Mouse (Mus musculus): ENCODE results near the gene 1700123O20Rik.

The 1700123O20Rik gene

GRCm38 (mm10) chr14:54686063-54686521 is at the start of gene 1700123O20Rik:
1700123O20Rik (plus strand) TSS chr14:54686216.
- peak; percentile 89 for DNase-seq (ENCODE audit: low spot score)

GRCm38 (mm10) chr14:54636954-54637353 is 49.1 kb upstream of the 1700123O20Rik start:
- DNase-seq (ENCODE audit: low spot score): no peak

GRCm38 (mm10) chr14:54638210-54638609 is 47.8 kb upstream of the 1700123O20Rik start:
- no peak for DNase-seq (ENCODE audit: low spot score)

GRCm38 (mm10) chr14:54640121-54640520 is 45.9 kb upstream of the 1700123O20Rik start:
- no peak for DNase-seq (ENCODE audit: low spot score)

GRCm38 (mm10) chr14:54640946-54641304 is 45.1 kb upstream of the 1700123O20Rik start, which contains the start of gene Gm17606:
Gm17606 (plus strand) TSS chr14:54640952.
- DNase-seq (ENCODE audit: low spot score): no peak

GRCm38 (mm10) chr14:54641305-54641969 is 44.6 kb upstream of the 1700123O20Rik start, which contains the start of gene Cdh24:
Cdh24 (minus strand) TSS chr14:54641364.
- DNase-seq (ENCODE audit: low spot score): peak; percentile 85

GRCm38 (mm10) chr14:54642224-54642944 is 43.6 kb upstream of the 1700123O20Rik start:
- DNase-seq (ENCODE audit: low spot score): no peak

GRCm38 (mm10) chr14:54643011-54643410 is 43.0 kb upstream of the 1700123O20Rik start:
- no peak for DNase-seq (ENCODE audit: low spot score)

GRCm38 (mm10) chr14:54644294-54644693 is 41.7 kb upstream of the 1700123O20Rik start:
- DNase-seq (ENCODE audit: low spot score): no peak

- no peak for DNase-seq (ENCODE audit: low spot score)
These were observed 39.6 kb upstream of the 1700123O20Rik start for GRCm38 (mm10) chr14:54646455-54646854.

- DNase-seq (ENCODE audit: low spot score): no peak
These were observed 38.9 kb upstream of the 1700123O20Rik start for GRCm38 (mm10) chr14:54646898-54647636.

- no peak for DNase-seq (ENCODE audit: low spot score)
These were observed 38.1 kb upstream of the 1700123O20Rik start for GRCm38 (mm10) chr14:54647900-54648299.

- peak; percentile 74 for DNase-seq (ENCODE audit: low spot score)
These were observed 35.2 kb upstream of the 1700123O20Rik start for GRCm38 (mm10) chr14:54650621-54651454.

GRCm38 (mm10) chr14:54651556-54651955 is 34.5 kb upstream of the 1700123O20Rik start:
- DNase-seq (ENCODE audit: low spot score): no peak

GRCm38 (mm10) chr14:54652787-54653186 is 33.2 kb upstream of the 1700123O20Rik start:
- DNase-seq (ENCODE audit: low spot score): no peak

GRCm38 (mm10) chr14:54653496-54653895 is 32.5 kb upstream of the 1700123O20Rik start:
- DNase-seq (ENCODE audit: low spot score): peak; percentile 76

GRCm38 (mm10) chr14:54660009-54660408 is 26.0 kb upstream of the 1700123O20Rik start:
- no peak for DNase-seq (ENCODE audit: low spot score)

- no peak for DNase-seq (ENCODE audit: low spot score)
These were observed 21.4 kb upstream of the 1700123O20Rik start for GRCm38 (mm10) chr14:54664477-54665222.

GRCm38 (mm10) chr14:54669381-54669780 is 16.6 kb upstream of the 1700123O20Rik start:
- no peak for DNase-seq (ENCODE audit: low spot score)

- DNase-seq (ENCODE audit: low spot score): no peak
These were observed 11.7 kb upstream of the 1700123O20Rik start for GRCm38 (mm10) chr14:54674317-54674716.

- no peak for DNase-seq (ENCODE audit: low spot score)
These were observed 9.7 kb upstream of the 1700123O20Rik start for GRCm38 (mm10) chr14:54676290-54676689.

All from testis, postnatal 14 days (tissue).